Mouse (Mus musculus) urinary bladder, postnatal 0 days (tissue): Measurements from ENCODE around the gene Slc25a48. TPM values are rescaled to one million over a fixed set of nuclear protein-coding genes. Genes with fewer than 3 reads are reported as not detected.

Experiments
- polyA plus RNA-seq: library from polyadenylated mRNA; unstranded; fragments of >200 nt; fragmentation: Nextera tagmentation; extraction: Ambion mirVana; gene quantifications from 2 replicates; pipeline ENCODE4 v1.2.1, GENCODE M21; 2015

Gene Slc25a48
- 0.54 and 0.62 TPM in 2 replicates for polyA plus RNA-seq

DNA sequence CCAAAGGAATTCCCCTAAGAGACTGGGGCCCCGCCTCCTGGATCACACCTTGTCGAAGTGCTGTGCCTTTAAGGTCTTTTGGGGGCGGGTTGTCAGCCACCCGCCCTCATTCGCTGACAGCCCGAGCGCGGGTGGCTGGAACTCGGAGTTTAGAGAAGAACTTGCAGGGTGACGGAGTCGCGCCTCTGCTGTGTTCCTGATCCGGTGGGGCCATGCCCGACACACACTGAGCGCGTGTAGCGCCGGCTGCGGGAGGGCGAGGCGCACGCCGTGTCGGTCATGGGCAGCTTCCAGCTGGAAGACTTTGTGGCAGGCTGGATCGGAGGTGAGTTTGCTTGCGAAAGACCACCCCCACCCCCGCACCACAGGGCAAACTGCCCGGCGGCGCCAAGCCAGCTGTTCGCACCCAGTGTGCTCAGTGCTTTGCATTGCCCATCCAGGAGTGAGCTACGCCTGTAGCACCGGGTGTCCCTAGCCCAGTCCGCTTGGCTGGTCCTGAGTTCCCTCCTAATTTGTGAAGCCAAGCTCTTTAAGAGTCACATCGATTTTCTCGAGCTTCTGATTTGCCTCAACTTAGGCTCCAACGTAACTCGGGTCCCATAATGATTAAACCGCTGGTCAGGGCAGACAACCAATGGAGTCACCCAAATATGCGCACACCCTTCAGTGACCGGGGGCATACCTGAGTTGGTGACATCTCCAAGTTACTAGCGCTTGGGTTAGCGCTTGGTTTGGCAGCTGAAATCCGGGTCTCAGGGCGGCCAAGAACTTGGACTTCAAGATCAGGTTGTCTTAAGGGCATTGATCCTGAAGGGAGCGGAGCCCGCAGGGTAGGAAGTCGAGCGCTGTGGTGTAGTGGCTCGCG lies at the start of gene Slc25a48:
Gene Slc25a48, plus strand, starts transcription at position 145 of the 865 bp plus-strand sequence.

DNA sequence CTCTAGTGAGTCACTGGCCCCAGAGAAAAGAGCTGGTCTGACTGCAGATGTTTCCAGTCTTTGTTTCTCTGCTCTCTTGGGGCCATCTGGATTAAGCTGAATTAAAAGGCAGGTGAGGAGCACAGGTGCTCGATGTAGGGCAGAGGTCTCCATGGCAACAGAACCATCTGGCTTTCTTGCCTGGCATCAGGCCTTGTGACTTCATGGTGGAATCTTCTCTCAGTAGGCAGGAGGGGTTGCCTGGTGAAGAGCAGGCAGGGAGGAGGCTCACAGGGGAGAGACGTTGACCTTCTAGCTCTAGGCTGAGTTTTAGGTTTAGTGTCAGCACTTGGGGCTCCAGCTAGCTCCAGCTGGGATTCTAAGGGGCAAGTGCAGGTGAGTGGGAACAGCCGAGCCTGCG lies 11.8 kb upstream of the Slc25a48 start, which contains the start of gene Gm3045:
Gene Gm3045, plus strand, starts transcription at position 230 of the 400 bp plus-strand sequence.

DNA sequence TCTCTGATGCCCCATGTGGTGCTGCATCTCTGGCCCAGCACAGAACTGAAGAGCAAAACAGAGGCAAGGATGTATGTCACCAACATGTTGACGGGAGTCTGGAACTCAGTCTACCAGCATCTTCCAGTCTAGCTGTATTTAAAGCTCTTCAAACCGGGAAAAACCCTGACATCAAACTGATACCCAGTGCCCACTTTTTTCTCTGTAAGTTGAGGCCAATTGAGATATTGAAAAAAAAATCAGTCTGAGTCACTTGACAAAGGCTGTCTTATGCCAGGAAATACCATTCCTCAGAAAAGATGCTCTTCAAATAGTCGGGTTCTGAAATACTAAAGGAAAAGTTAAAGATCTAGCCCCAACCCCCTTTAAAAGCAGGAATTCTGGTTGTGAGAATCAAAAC lies 44.0 kb downstream of the Slc25a48 start, which contains the start of gene Il9:
Gene Il9, minus strand, starts transcription at position 101 of the 400 bp plus-strand sequence.

DNA sequence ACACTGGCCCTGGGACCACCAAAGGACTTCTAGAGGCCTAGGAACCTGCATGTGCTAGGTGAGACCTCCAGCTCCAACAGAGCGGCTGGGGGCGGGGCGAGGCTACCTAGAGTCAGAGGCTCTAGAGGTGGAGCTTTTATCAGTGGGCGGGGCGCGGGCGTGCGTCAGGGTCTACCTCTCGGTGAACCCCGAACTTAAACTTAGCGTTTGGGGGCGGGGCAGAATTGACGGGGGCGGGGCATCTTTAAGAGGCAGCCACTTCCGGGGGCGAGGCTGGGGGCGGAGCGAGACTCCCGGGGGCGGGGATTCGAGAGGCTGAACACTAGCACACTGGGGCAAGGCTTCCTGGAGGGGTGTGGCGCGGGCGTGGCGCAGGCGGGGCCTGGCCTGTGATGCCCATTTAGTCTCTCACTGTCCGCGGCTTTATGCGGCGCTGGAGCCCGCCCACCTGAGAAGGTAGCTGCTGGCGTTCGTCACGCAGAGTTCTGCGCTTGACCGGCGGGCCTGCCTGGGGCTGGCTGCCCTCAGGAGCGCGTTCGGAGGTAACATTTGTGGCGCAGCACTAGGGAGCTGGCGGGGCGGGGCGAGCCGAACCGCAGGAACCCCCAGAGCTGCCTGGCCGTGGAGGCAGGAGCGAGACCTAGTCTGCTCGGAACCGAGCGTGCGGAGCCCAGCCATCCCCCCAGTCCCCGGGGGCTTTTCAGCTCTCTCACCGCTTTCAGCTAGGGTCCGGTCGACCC lies 84.1 kb downstream of the Slc25a48 start, which contains the start of gene Fbxl21:
Gene Fbxl21, plus strand, starts transcription at position 392 of the 740 bp plus-strand sequence.

Other genes with a start within 250 kb of the Slc25a48 start
- gene Neurog1, start 186.2 kb upstream of the Slc25a48 start, polyA plus RNA-seq: not detected in 2 replicates
- gene Cxcl14, start 141.8 kb upstream of the Slc25a48 start, polyA plus RNA-seq: 69.1 and 74.6 TPM in 2 replicates
- 0.13 TPM in 1 of 2 replicates, not detected in the other for gene Gm3045, start 11.8 kb upstream of the Slc25a48 start, polyA plus RNA-seq
- not detected in 2 replicates for gene Il9, start 43.9 kb downstream of the Slc25a48 start, polyA plus RNA-seq
- 0.90 and 1.1 TPM in 2 replicates for gene Fbxl21, start 84.1 kb downstream of the Slc25a48 start, polyA plus RNA-seq
- gene Lect2, start 110.1 kb downstream of the Slc25a48 start, polyA plus RNA-seq: 0.46 TPM in 1 of 2 replicates, not detected in the other
- 76.4 and 87.4 TPM in 2 replicates for gene Tgfbi, start 171.2 kb downstream of the Slc25a48 start, polyA plus RNA-seq